Mouse (Mus musculus): ENCODE data around the gene Maco1. TPM values are rescaled to one million over a fixed set of nuclear protein-coding genes. Genes with fewer than 3 reads are reported as not detected.

The Maco1 gene
- polyA plus RNA-seq, 1 experiment from 2014 or later: 19.0 TPM

DNA sequence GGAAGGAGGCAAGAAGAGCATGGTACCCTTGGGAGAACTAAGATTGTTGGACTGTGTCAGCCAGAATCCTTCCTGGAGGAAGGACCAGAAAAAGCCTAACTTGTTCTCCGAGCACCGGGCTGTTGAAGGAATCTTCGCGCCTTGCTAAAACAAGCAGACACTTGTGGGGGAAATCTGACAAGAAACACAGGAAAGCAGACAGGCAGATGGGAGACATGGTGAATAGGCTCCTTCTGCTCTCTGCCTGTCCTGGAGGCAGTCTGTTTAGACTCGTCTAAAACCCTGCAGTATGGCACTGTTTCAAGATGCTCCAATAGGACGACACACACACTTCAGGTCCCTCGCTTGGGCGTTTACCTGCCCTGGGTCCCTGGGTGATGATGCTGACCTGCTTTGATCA lies 53.0 kb downstream of the Maco1 start:
- H3K27me3 ChIP-seq (replicated peaks; ENCODE audit: control insufficient read depth, insufficient read depth, low read length): no peaks in the 10 kb centered on the region
- no peak for TF ChIP-seq CTCF (IDR thresholded peaks at IDR 0.05; ENCODE audit: low read depth)
- no peak overlapping the region for H3K9ac ChIP-seq (ENCODE audit: low read depth, low read length)
- no peaks in the 10 kb centered on the region for H3K9me3 ChIP-seq (ENCODE audit: control insufficient read depth)
- H3K36me3 ChIP-seq (ENCODE audit: control insufficient read depth, insufficient read depth): peaks cover 25% of the 10 kb centered on the region
- no peak overlapping the region for H3K4me2 ChIP-seq (replicated peaks; ENCODE audit: low read depth)
- H3K4me1 ChIP-seq (replicated peaks; ENCODE audit: control insufficient read depth, insufficient read depth, low read length): peaks cover 8% of the 10 kb centered on the region; the same call in 1 of the 2 replicates
- no peak for ATAC-seq
- no peak overlapping the region for H3K4me3 ChIP-seq (ENCODE audit: low read depth, low read length)
- 71% methylated on average over 8 of the region's 8 CpGs for WGBS
- H3K27ac ChIP-seq (ENCODE audit: low read depth, low read length): no peak overlapping the region

DNA sequence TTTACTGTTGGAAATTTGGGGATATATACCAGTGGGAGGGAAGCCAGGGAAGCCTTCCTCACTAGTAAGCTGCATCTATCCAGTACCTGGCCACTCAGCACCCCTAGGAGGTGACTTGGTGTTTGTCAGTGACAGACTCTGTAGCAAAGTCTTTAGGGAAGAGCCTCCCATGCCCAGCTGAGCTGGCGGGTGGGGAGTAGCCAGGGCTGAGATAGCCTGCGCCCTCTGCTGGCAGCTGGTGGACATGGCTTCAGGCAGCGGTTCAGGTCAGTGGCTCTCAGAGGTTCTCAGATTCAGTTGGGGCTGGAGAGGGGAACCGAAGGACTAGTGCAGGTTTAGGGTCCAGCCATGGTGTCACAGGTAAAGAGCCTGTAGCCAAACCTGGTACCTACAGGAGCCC lies 53.9 kb downstream of the Maco1 start:
- WGBS: 6% methylated on average over 4 of the region's 4 CpGs
- Histone ChIP-seq H3K4me3 (ENCODE audit: low read depth, low read length) (no peak overlapping the region), H3K27ac (ENCODE audit: low read depth, low read length) (no peak overlapping the region), H3K27me3 (replicated peaks; ENCODE audit: control insufficient read depth, insufficient read depth, low read length) (no peaks in the 10 kb centered on the region), H3K36me3 (ENCODE audit: control insufficient read depth, insufficient read depth) (peaks cover 16% of the 10 kb centered on the region), H3K9ac (ENCODE audit: low read depth, low read length) (no peak overlapping the region), H3K9me3 (ENCODE audit: control insufficient read depth) (no peaks in the 10 kb centered on the region), H3K4me1 (replicated peaks; ENCODE audit: control insufficient read depth, insufficient read depth, low read length) (0 out of 2 replicates have a peak, but pooled peaks cover 4% of the 10 kb centered on the region), H3K4me2 (replicated peaks; ENCODE audit: low read depth) (no peak overlapping the region)
- peak; percentile 96 for TF ChIP-seq CTCF (IDR thresholded peaks at IDR 0.05; ENCODE audit: low read depth)
- ATAC-seq: peak; percentile 61

DNA sequence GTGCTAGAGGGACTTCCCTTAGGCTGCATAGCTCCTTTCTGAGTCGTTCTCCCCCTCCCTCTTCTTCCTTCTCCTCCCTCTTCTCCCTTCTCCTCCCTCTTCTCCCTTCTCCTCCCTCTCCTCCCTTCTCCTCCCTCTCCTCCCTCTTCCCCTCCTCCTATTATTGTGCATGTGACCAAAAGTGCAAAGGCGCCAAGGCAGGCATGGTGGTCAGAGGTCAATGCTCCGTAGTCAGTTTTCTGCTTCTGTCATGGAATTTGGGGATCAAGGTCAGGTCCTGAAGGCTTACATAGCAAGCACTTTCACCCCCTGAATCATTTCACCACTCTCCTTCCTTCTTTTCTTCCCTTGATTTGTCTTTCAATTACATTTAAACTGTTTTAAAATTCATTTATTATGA lies 54.3 kb downstream of the Maco1 start:
- no peak for ATAC-seq
- H3K4me1 ChIP-seq (replicated peaks; ENCODE audit: control insufficient read depth, insufficient read depth, low read length): 0 out of 2 replicates have a peak, but pooled peaks cover 4% of the 10 kb centered on the region
- H3K9ac ChIP-seq (ENCODE audit: low read depth, low read length): no peak overlapping the region
- no peaks in the 10 kb centered on the region for H3K9me3 ChIP-seq (ENCODE audit: control insufficient read depth)
- H3K27ac ChIP-seq (ENCODE audit: low read depth, low read length): no peak overlapping the region
- no peaks in the 10 kb centered on the region for H3K27me3 ChIP-seq (replicated peaks; ENCODE audit: control insufficient read depth, insufficient read depth, low read length)
- H3K4me2 ChIP-seq (replicated peaks; ENCODE audit: low read depth): no peak overlapping the region
- peaks cover 15% of the 10 kb centered on the region for H3K36me3 ChIP-seq (ENCODE audit: control insufficient read depth, insufficient read depth)
- H3K4me3 ChIP-seq (ENCODE audit: low read depth, low read length): no peak overlapping the region
- WGBS: 35% methylated on average over 3 of the region's 3 CpGs
- TF ChIP-seq CTCF (IDR thresholded peaks at IDR 0.05; ENCODE audit: low read depth): no peak

DNA sequence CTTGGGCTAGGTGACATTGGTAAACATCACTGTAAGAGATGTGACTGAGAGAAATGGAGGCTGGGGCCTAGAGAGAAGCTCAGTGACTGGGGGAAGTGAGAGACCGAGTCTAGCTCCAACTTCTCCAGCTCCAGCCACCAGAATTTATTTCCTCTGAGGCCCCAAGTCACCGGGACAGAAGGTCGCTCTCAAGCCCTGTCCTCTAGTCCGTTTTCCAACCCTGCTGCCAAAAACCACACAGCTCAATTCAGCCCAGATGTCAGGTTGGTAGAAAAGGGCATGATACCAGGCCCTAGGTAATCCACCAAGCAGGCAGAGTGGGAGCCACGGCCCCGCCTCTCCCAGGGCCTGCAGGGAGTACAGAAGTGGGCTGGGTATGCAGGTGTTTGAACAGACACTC lies 55.5 kb downstream of the Maco1 start:
- Histone ChIP-seq H3K4me2 (replicated peaks; ENCODE audit: low read depth) (no peak overlapping the region), H3K4me1 (replicated peaks; ENCODE audit: control insufficient read depth, insufficient read depth, low read length) (0 out of 2 replicates have a peak, but pooled peaks cover 4% of the 10 kb centered on the region), H3K36me3 (ENCODE audit: control insufficient read depth, insufficient read depth) (peaks cover 7% of the 10 kb centered on the region), H3K27me3 (replicated peaks; ENCODE audit: control insufficient read depth, insufficient read depth, low read length) (no peaks in the 10 kb centered on the region), H3K27ac (ENCODE audit: low read depth, low read length) (no peak overlapping the region), H3K4me3 (ENCODE audit: low read depth, low read length) (no peak overlapping the region), H3K9ac (ENCODE audit: low read depth, low read length) (no peak overlapping the region), H3K9me3 (ENCODE audit: control insufficient read depth) (no peaks in the 10 kb centered on the region)
- TF ChIP-seq CTCF (IDR thresholded peaks at IDR 0.05; ENCODE audit: low read depth): no peak
- no peak for ATAC-seq
- WGBS: 65% methylated on average over 6 of the region's 6 CpGs

DNA sequence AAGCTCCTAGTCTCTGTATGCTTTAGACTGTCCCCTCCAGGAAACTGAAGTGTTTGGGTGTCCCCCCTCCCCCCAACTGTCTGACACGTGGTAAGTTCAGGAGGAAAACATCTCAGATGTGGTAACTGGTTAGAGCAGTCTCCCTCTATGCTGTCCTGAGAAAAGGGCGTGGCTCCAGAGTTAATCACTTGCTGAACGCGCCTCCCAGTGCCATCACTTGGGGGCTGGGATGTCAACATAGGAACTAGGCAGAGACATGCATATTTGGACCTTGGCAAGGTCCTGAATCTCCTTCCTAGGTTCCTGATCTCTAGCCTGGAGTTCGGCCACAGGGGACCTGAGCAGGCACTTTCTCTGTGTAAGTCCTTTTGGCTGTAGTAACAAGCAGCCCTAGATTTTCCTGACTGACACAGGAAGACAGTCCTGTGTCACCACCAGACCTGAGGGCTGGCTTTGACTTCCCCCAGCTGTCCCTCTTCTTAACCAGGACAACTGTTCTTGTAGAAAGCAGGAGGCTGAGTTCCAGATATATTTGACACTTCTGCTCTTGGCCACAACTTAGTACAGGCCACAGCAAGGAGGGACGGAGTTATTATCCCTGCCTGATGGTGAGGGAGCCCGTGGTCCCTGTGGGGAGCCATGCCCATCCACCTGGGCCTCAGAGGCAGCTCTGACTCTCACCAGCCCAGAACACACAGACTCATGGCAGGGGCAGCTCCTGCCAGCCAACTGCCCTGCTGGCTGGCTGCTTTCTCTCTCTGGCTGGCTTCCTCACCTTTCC lies 56.4 kb downstream of the Maco1 start:
- no peak overlapping the region for H3K4me2 ChIP-seq (replicated peaks; ENCODE audit: low read depth)
- H3K9ac ChIP-seq (ENCODE audit: low read depth, low read length): no peak overlapping the region
- H3K4me3 ChIP-seq (ENCODE audit: low read depth, low read length): no peak overlapping the region
- H3K36me3 ChIP-seq (ENCODE audit: control insufficient read depth, insufficient read depth): no peaks in the 10 kb centered on the region; the same call in none of the 2 replicates
- H3K27me3 ChIP-seq (replicated peaks; ENCODE audit: control insufficient read depth, insufficient read depth, low read length): no peaks in the 10 kb centered on the region
- no peak overlapping the region for H3K27ac ChIP-seq (ENCODE audit: low read depth, low read length)
- no peaks in the 10 kb centered on the region for H3K9me3 ChIP-seq (ENCODE audit: control insufficient read depth)
- 0 out of 2 replicates have a peak, but pooled peaks cover 4% of the 10 kb centered on the region for H3K4me1 ChIP-seq (replicated peaks; ENCODE audit: control insufficient read depth, insufficient read depth, low read length)
- no peak for ATAC-seq
- 22% methylated on average over 7 of the region's 7 CpGs for WGBS
- no peak for TF ChIP-seq CTCF (IDR thresholded peaks at IDR 0.05; ENCODE audit: low read depth)

DNA sequence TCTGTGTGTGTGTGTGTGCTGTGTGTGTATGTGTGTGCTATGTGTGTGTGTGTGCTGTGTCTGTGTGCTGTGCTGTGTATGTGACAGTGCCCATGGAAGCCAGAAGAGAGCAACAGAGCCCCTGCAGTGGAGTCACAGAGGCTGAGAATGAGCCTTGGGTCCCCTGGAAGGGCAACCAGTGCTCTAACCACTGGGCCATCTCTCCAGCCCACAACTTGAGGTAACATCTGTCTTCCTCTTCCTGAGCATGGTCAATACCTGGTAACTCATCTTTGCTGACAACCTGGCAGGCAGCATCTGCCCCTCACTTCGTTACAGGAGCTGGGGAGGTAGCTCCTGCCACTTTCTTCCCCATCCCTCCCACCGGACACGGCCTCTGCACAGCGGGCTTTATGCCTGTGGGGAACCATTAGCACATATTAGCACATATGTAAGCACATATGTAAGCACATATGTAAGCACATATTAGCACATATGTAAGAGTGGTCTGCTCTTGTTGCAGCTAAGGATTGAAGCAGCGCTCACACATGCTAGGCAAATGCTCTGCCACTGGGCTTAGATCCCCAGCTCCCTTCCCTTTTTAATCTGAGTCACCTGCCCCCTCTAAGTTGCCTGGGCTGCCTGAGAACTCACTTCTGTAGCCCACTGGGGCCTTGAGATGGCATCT lies 57.2 kb downstream of the Maco1 start:
- H3K27ac ChIP-seq (ENCODE audit: low read depth, low read length): no peak overlapping the region
- no peaks in the 10 kb centered on the region for H3K9me3 ChIP-seq (ENCODE audit: control insufficient read depth)
- H3K36me3 ChIP-seq (ENCODE audit: control insufficient read depth, insufficient read depth): no peaks in the 10 kb centered on the region; the same call in 1 of the 2 replicates
- 0 out of 2 replicates have a peak, but pooled peaks cover 4% of the 10 kb centered on the region for H3K4me1 ChIP-seq (replicated peaks; ENCODE audit: control insufficient read depth, insufficient read depth, low read length)
- 83% methylated on average over 5 of the region's 5 CpGs for WGBS
- no peak for ATAC-seq
- no peaks in the 10 kb centered on the region for H3K27me3 ChIP-seq (replicated peaks; ENCODE audit: control insufficient read depth, insufficient read depth, low read length)
- no peak for TF ChIP-seq CTCF (IDR thresholded peaks at IDR 0.05; ENCODE audit: low read depth)
- H3K4me3 ChIP-seq (ENCODE audit: low read depth, low read length): no peak overlapping the region
- no peak overlapping the region for H3K4me2 ChIP-seq (replicated peaks; ENCODE audit: low read depth)
- no peak overlapping the region for H3K9ac ChIP-seq (ENCODE audit: low read depth, low read length)
